Mouse (Mus musculus) urinary bladder, postnatal 36 days (tissue): Measurements from ENCODE around the gene Cstf3.
A peak's percentile ranks its signal among the peaks of the same experiment; 100 is the strongest.

Experiments
- DNase-seq, 2 experiments: peaks; one replicate each; pipeline ENCODE4 v3.0.0; 2022; ENCODE audit warnings: low spot score in 2 of 2, mixed read lengths in 1 of 2

The Cstf3 gene

GRCm38 (mm10) chr2:104603431-104603830 lies 13.1 kb downstream of the Cstf3 start:
- DNase-seq, result no peak

- no peak for DNase-seq
Observed at GRCm38 (mm10) chr2:104604718-104605117, 14.4 kb downstream of the Cstf3 start.

- DNase-seq, result no peak
Observed at GRCm38 (mm10) chr2:104605560-104605959, 15.2 kb downstream of the Cstf3 start.

GRCm38 (mm10) chr2:104614786-104615185 lies 24.5 kb downstream of the Cstf3 start:
- no peak for DNase-seq

GRCm38 (mm10) chr2:104615985-104616711 lies 25.8 kb downstream of the Cstf3 start:
- DNase-seq, result no peak

GRCm38 (mm10) chr2:104658659-104659058 lies 68.3 kb downstream of the Cstf3 start:
- no peak for DNase-seq

GRCm38 (mm10) chr2:104663372-104664100 lies 73.2 kb downstream of the Cstf3 start:
- no peak for DNase-seq

GRCm38 (mm10) chr2:104669122-104669804 lies 78.9 kb downstream of the Cstf3 start:
- no peak for DNase-seq

- DNase-seq, result no peak
Observed at GRCm38 (mm10) chr2:104671724-104672123, 81.4 kb downstream of the Cstf3 start.

GRCm38 (mm10) chr2:104677326-104677725 lies 87.0 kb downstream of the Cstf3 start:
- DNase-seq, result no peak

- DNase-seq, result no peak
Observed at GRCm38 (mm10) chr2:104684771-104685170, 94.4 kb downstream of the Cstf3 start.

- DNase-seq, result peak; percentile 70 to 77
Observed at GRCm38 (mm10) chr2:104685418-104685817, 95.1 kb downstream of the Cstf3 start.

GRCm38 (mm10) chr2:104687261-104687660 lies 96.9 kb downstream of the Cstf3 start:
- DNase-seq, result no peak

GRCm38 (mm10) chr2:104688321-104688720 lies 98.0 kb downstream of the Cstf3 start:
- DNase-seq, result no peak

GRCm38 (mm10) chr2:104688724-104689123 lies 98.4 kb downstream of the Cstf3 start:
- no peak for DNase-seq

- DNase-seq, result no peak
Observed at GRCm38 (mm10) chr2:104690720-104691119, 100.4 kb downstream of the Cstf3 start.

GRCm38 (mm10) chr2:104692551-104692950 lies 102.2 kb downstream of the Cstf3 start:
- DNase-seq, result no peak

GRCm38 (mm10) chr2:104699659-104700058 lies 109.3 kb downstream of the Cstf3 start:
- DNase-seq, result peak in 1 of 2 experiments; percentile 32

- no peak for DNase-seq
Observed at GRCm38 (mm10) chr2:104703158-104703557, 112.8 kb downstream of the Cstf3 start.

- no peak for DNase-seq
Observed at GRCm38 (mm10) chr2:104704355-104704754, 114.0 kb downstream of the Cstf3 start.

- no peak for DNase-seq
Observed at GRCm38 (mm10) chr2:104709786-104710337, 119.5 kb downstream of the Cstf3 start.

- no peak for DNase-seq
Observed at GRCm38 (mm10) chr2:104710670-104711370, 120.5 kb downstream of the Cstf3 start.
